Mouse (Mus musculus): Measurements from ENCODE around the gene Syne3. TPM values are rescaled to one million over a fixed set of nuclear protein-coding genes. Genes with fewer than 3 reads are reported as not detected.

Gene Syne3
- polyA plus RNA-seq, 1 experiment, result 11.1 TPM

DNA sequence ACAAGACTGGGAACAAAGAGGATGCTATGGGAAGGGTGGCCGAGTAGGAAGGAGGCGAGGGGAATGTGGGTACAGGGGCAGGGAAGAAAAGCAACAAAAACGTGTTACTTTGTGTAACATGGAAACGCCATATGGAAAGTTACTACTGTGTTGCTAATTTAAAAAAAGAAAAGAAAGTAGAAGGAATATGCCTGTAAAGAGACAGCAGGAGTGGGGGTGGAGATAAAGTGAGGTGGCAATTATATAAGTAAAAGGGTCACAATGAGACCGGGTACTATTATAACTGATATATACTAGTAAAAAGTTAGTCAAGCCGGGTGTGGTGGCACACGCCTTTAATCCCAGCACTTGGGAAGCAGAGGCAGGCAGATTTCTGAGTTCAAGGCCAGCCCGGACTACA is 92.8 kb downstream of the Syne3 start:
- no peaks in the 10 kb centered on the region for H3K4me1 ChIP-seq (ENCODE audit: control insufficient read depth, insufficient read depth, low read length)
- H3K4me3 ChIP-seq (replicated peaks; ENCODE audit: control insufficient read depth, low read depth, low read length), result no peak overlapping the region
- H3K27ac ChIP-seq (ENCODE audit: control insufficient read depth, insufficient read depth, low read depth, low read length, poor library complexity), result no peak overlapping the region
- 78% methylated on average over 8 of the region's 8 CpGs for WGBS
- no peak for TF ChIP-seq CTCF (IDR thresholded peaks at IDR 0.05; ENCODE audit: control insufficient read depth, insufficient read depth, low read length)
- no peak for TF ChIP-seq POLR2A (IDR thresholded peaks at IDR 0.05; ENCODE audit: borderline replicate concordance, control insufficient read depth, low read depth, low read length)

DNA sequence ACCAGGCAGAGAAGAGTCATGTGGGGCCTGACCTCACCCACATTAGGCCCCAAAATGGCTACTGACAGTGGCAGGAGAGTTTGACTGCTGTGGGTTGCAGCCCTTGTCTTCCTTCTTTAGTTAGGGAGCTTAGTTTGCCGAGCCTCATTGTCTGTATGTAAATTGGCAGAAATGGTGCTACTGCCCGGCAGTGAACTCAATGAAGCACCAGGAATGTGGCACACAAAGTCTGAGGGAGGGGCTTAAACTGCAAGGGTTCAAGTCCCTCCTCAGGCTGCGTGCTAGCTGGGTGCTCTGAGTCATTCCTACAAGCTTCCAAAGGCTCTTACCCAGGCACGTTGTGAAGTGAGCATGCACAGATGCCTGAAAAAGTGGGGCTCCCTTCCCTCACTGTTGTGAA is 93.9 kb downstream of the Syne3 start:
- Histone ChIP-seq H3K27ac (ENCODE audit: control insufficient read depth, insufficient read depth, low read depth, low read length, poor library complexity) (no peak overlapping the region), H3K4me1 (ENCODE audit: control insufficient read depth, insufficient read depth, low read length) (no peaks in the 10 kb centered on the region), H3K4me3 (replicated peaks; ENCODE audit: control insufficient read depth, low read depth, low read length) (no peak overlapping the region)
- WGBS, result 79% methylated on average over 4 of the region's 4 CpGs
- TF ChIP-seq CTCF (IDR thresholded peaks at IDR 0.05; ENCODE audit: control insufficient read depth, insufficient read depth, low read length) (no peak), POLR2A (IDR thresholded peaks at IDR 0.05; ENCODE audit: borderline replicate concordance, control insufficient read depth, low read depth, low read length) (no peak)

DNA sequence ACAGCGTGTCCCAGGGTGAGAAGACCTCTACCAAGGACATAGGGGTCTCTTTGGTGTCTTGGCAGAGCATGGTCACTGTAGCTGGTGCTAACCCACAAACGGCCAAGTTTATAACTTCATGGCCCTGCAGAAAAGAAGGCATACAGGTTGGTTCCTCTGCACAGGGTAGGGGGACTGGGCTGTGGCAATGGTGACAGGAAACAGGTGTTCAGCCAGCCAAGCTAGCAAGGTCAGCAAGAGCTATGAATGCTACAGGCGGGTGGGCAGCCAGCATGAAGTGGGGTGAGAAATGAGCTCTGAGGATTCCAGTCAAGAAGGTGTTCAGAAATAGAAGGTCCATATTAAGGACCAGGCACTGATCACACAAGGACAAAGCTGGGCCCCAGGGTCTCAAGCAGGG is 96.6 kb downstream of the Syne3 start:
- no peak overlapping the region for H3K27ac ChIP-seq (ENCODE audit: control insufficient read depth, insufficient read depth, low read depth, low read length, poor library complexity)
- H3K4me1 ChIP-seq (ENCODE audit: control insufficient read depth, insufficient read depth, low read length), result no peaks in the 10 kb centered on the region
- 10% methylated on average over 3 of the region's 3 CpGs for WGBS
- H3K4me3 ChIP-seq (replicated peaks; ENCODE audit: control insufficient read depth, low read depth, low read length), result no peak overlapping the region
- no peak for TF ChIP-seq CTCF (IDR thresholded peaks at IDR 0.05; ENCODE audit: control insufficient read depth, insufficient read depth, low read length)
- TF ChIP-seq POLR2A (IDR thresholded peaks at IDR 0.05; ENCODE audit: borderline replicate concordance, control insufficient read depth, low read depth, low read length), result no peak

DNA sequence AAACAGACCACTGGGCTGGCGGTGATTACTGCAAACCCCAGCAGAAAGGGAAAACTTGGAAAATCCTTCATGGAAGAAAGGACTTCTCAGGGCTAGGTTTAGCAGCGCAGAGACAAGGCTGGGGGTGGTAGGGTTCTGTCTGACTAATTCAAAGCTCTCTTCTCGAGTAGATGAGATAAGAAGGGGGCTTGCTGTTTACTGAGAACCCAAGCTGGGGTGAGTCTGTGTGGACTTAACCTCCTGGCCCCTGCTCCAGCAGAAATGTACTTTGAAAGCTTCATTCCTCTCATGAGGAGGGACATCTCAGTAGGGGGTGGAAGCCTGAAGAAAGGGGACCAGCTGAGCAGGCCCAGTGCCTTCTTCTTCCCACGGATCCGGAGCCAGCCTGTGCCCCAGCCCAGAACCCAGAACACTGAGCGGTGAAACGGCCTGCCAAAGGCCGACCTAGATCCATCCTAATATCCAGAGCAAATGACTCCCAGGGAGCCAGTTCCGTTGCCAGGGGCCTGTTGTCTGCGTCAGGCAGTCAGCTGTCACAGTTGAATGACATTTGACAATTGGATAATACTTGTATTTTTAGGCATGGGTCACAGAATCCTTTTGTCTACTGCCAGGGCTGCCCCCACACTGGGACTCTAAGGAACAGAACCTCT is 97.2 kb downstream of the Syne3 start:
- H3K4me3 ChIP-seq (replicated peaks; ENCODE audit: control insufficient read depth, low read depth, low read length), result no peak overlapping the region
- no peak for TF ChIP-seq CTCF (IDR thresholded peaks at IDR 0.05; ENCODE audit: control insufficient read depth, insufficient read depth, low read length)
- no peak overlapping the region for H3K27ac ChIP-seq (ENCODE audit: control insufficient read depth, insufficient read depth, low read depth, low read length, poor library complexity)
- no peaks in the 10 kb centered on the region for H3K4me1 ChIP-seq (ENCODE audit: control insufficient read depth, insufficient read depth, low read length)
- WGBS, result 74% methylated on average over 10 of the region's 10 CpGs

DNA sequence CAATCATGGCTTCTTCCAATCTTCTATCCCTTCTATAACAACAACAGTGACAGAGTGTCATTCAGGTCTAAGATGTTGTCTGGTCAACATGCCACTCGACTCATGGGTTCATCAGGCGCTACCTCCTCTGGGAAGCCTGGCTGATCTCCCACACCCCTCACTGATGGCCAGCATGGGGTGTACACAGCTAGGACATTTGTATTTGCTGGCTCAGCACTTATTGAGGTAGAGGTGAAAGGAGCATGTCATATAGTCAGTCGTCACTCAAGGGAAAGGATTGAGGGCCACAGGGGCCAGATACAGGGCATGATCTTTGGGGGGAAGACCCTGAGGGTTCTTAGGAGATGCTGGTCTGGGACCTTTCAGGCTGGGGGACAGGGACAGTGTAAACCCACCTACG is 99.9 kb downstream of the Syne3 start:
- TF ChIP-seq CTCF (IDR thresholded peaks at IDR 0.05; ENCODE audit: control insufficient read depth, insufficient read depth, low read length) (no peak), POLR2A (IDR thresholded peaks at IDR 0.05; ENCODE audit: borderline replicate concordance, control insufficient read depth, low read depth, low read length) (no peak)
- Histone ChIP-seq H3K4me3 (replicated peaks; ENCODE audit: control insufficient read depth, low read depth, low read length) (no peak overlapping the region), H3K27ac (ENCODE audit: control insufficient read depth, insufficient read depth, low read depth, low read length, poor library complexity) (no peak overlapping the region), H3K4me1 (ENCODE audit: control insufficient read depth, insufficient read depth, low read length) (no peaks in the 10 kb centered on the region)
- WGBS, result 79% methylated on average over 4 of the region's 4 CpGs

DNA sequence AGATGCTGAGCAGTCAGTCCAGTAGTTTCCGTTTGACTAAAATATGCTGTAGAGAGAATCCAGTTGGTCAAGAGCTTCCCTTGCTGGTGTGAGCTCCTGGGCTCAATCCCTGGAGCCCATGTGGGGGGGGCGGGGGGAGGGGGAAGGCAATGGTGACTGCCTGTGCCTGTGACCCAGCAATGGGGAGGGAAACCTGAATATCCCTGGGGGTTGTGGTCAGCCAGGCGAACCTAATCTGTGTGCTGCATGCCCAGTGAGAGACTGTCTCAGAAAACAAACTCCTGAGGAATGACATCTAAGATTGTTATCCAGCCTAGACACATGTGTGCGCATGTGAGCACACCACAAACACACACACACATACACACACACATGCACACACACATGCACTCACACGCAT is 100.6 kb downstream of the Syne3 start:
- no peak for TF ChIP-seq CTCF (IDR thresholded peaks at IDR 0.05; ENCODE audit: control insufficient read depth, insufficient read depth, low read length)
- no peak for TF ChIP-seq POLR2A (IDR thresholded peaks at IDR 0.05; ENCODE audit: borderline replicate concordance, control insufficient read depth, low read depth, low read length)
- Histone ChIP-seq H3K4me1 (ENCODE audit: control insufficient read depth, insufficient read depth, low read length) (no peaks in the 10 kb centered on the region), H3K27ac (ENCODE audit: control insufficient read depth, insufficient read depth, low read depth, low read length, poor library complexity) (no peak overlapping the region), H3K4me3 (replicated peaks; ENCODE audit: control insufficient read depth, low read depth, low read length) (no peak overlapping the region)
- 74% methylated on average over 5 of the region's 5 CpGs for WGBS

DNA sequence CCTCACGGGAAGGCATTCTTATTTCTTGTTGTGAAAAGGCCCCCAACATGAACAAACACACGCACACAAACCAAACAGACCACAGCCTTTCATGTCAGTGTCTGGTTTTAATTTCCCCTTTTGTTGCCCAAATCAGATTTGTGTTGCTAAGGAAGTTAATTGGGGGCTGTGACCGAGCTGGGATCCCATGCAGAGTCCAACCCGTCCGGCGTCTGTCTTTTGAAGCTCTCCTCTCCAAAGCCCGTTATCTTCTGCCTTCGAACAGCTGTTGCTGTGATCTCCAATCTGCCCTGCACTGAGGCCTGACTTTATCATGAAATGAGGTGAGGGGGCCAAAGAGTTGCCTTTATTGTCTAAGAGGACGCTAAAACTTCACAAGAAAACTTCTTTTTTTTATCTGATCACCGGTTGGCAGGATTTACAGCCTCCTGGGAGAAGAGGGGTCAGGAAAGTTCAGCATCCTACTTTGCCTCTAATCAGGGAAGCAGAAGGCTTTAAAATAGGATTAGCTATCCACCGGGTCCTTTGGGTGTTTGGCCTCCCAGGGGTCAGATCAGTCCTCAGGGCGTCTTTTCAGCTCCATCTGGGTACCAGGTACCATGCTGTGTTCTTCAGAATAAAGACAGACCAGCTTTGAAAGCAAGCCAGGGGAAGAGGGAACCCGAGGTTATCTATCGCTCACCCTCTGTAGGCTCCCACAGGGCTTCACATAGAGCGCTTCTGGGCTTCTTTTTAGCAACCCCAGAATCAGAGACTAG is 101.4 kb downstream of the Syne3 start:
- no peak overlapping the region for H3K4me3 ChIP-seq (replicated peaks; ENCODE audit: control insufficient read depth, low read depth, low read length)
- no peaks in the 10 kb centered on the region for H3K4me1 ChIP-seq (ENCODE audit: control insufficient read depth, insufficient read depth, low read length)
- H3K27ac ChIP-seq (ENCODE audit: control insufficient read depth, insufficient read depth, low read depth, low read length, poor library complexity), result no peak overlapping the region
- no peak for TF ChIP-seq CTCF (IDR thresholded peaks at IDR 0.05; ENCODE audit: control insufficient read depth, insufficient read depth, low read length)
- TF ChIP-seq POLR2A (IDR thresholded peaks at IDR 0.05; ENCODE audit: borderline replicate concordance, control insufficient read depth, low read depth, low read length), result no peak
- 23% methylated on average over 15 of the region's 15 CpGs for WGBS

DNA sequence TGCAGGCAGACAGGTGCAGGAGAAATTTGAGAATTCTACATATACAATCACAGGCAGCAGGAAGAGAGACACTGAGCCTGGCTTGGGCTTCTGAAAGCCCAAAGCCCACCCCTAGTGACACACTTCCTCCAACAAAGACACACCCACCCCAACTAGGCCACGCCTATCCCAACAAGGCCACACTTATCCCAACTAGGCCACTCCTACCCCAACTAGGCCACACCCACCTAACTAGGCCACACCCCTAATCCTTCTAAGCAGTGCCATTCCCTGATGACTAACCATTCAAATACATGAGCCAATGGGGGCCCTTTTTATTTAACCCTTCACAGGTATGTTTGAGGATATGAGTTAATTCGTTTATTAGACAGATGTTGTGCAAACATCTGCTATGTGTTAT is 102.5 kb downstream of the Syne3 start:
- Histone ChIP-seq H3K27ac (ENCODE audit: control insufficient read depth, insufficient read depth, low read depth, low read length, poor library complexity) (no peak overlapping the region), H3K4me3 (replicated peaks; ENCODE audit: control insufficient read depth, low read depth, low read length) (no peak overlapping the region), H3K4me1 (ENCODE audit: control insufficient read depth, insufficient read depth, low read length) (no peaks in the 10 kb centered on the region)
- WGBS, result 80% methylated on average over 2 of the region's 2 CpGs
- no peak for TF ChIP-seq CTCF (IDR thresholded peaks at IDR 0.05; ENCODE audit: control insufficient read depth, insufficient read depth, low read length)
- TF ChIP-seq POLR2A (IDR thresholded peaks at IDR 0.05; ENCODE audit: borderline replicate concordance, control insufficient read depth, low read depth, low read length), result no peak
